Mouse (Mus musculus) heart, adult 2 months (tissue): ENCODE measurements around the gene Sbk1.

Experiments used
- CTCF ChIP-seq: fragments of 200-600 bp; IDR thresholded peaks from 2 replicates; pipeline ENCODE4 v1.8.1; 2022; ENCODE audit warnings: antibody characterized with exemption, mild to moderate bottlenecking, moderate library complexity
- EP300 ChIP-seq: fragments of 200-500 bp; IDR thresholded peaks from 2 replicates; pipeline ENCODE4 v1.6.1; 2011; ENCODE audit warnings: low read depth, low read length, control low read depth; ENCODE audit not compliant: insufficient read depth
- POLR2A ChIP-seq: fragments of 200-500 bp; IDR thresholded peaks from 2 replicates; pipeline ENCODE4 v1.6.1; 2011; ENCODE audit warnings: mild to moderate bottlenecking, low read depth, low read length, control low read depth; ENCODE audit not compliant: insufficient read depth

GRCm38 (mm10) chr7:126265949-126266348 lies 6.5 kb upstream of the Sbk1 start:
- TF ChIP-seq POLR2A (no peak), CTCF (no peak), EP300 (peak; percentile 79; the same call in 1 of the 2 replicates)
